Comparison of ENCODE assay signal across 22 mouse cellular contexts in the genomic region with DNA sequence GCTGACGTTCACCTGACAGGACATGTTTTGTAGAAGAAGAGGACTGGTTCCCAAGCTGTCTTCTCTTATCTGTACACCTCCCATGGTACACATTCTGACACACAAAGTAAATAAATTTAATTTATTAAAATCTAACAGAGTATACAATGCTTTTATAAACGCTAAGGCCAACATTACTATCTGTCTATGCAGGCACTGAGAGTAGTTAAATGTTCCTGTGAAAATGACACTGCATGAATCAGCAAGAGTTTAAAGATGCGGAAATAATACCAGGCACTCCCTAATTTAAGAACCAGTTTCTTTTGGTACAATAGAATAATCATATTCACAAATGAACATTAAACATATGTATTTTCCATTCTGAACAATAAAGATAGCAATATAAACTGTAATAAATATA.
DNase-seq lines count a peak whose midpoint lies in the region; ATAC-seq lines count a peak whose summit lies in the region.
"Had no signal": no experiment of that assay in that cellular context is flagged by ENCODE, and none has a peak within 500 bp of the region (broad histone marks: within the 10 kb centered on the region; RNA-seq: fewer than 3 reads in every experiment).

No protein-coding gene starts in this region.

- intact Hi-C loops in heart, postnatal 10 days (cut with DNase I) = no loop called here

- no peak overlapping the region for H3K4me3 ChIP-seq in liver, embryonic 13.5 days (replicated peaks)
- H3K4me3 ChIP-seq in liver, embryonic 11.5 days (ENCODE audit: low read depth, low read length) = no peak overlapping the region
- no peak overlapping the region for H3K4me3 ChIP-seq in liver, embryonic 15.5 days (replicated peaks)
- H3K4me3 ChIP-seq: embryonic facial prominence, embryonic 12.5 days; forebrain, embryonic 13.5 days; heart, adult 2 months; heart, embryonic 12.5 days; hindbrain, embryonic 12.5 days had no signal

- no peaks in the 10 kb centered on the region for H3K27me3 ChIP-seq in liver, embryonic 13.5 days
- H3K27me3 ChIP-seq in liver, embryonic 11.5 days (replicated peaks; ENCODE audit: control insufficient read depth, insufficient read depth, low read length) = no peaks in the 10 kb centered on the region
- H3K27me3 ChIP-seq in liver, embryonic 15.5 days = no peaks in the 10 kb centered on the region
- H3K27me3 ChIP-seq: CH12.LX; embryonic facial prominence, embryonic 12.5 days; forebrain, embryonic 13.5 days; heart, embryonic 12.5 days; hindbrain, embryonic 12.5 days had no signal

- peaks cover 20% of the 10 kb centered on the region for H3K36me3 ChIP-seq in liver, embryonic 13.5 days
- H3K36me3 ChIP-seq in liver, embryonic 11.5 days (ENCODE audit: control insufficient read depth, insufficient read depth, low read length) = no peaks in the 10 kb centered on the region; the same call in 1 of the 2 replicates
- H3K36me3 ChIP-seq in liver, embryonic 15.5 days (replicated peaks) = peaks cover 14% of the 10 kb centered on the region

- H3K9me3 ChIP-seq in liver, embryonic 13.5 days (replicated peaks) = no peaks in the 10 kb centered on the region
- no peaks in the 10 kb centered on the region for H3K9me3 ChIP-seq in liver, embryonic 11.5 days (ENCODE audit: control insufficient read depth, low read length)
- no peaks in the 10 kb centered on the region for H3K9me3 ChIP-seq in liver, embryonic 15.5 days (replicated peaks)
- H3K9me3 ChIP-seq: embryonic facial prominence, embryonic 12.5 days; forebrain, embryonic 13.5 days; heart, embryonic 12.5 days; hindbrain, embryonic 12.5 days had no signal

- H3K9ac ChIP-seq in liver, embryonic 13.5 days = no peak overlapping the region
- no peak overlapping the region for H3K9ac ChIP-seq in liver, embryonic 11.5 days (ENCODE audit: low read depth, low read length)
- H3K9ac ChIP-seq in liver, embryonic 15.5 days = no peak overlapping the region
- H3K9ac ChIP-seq: embryonic facial prominence, embryonic 12.5 days; forebrain, embryonic 13.5 days; forebrain, postnatal 0 days; heart, embryonic 12.5 days; hindbrain, embryonic 12.5 days had no signal

- H3K27ac ChIP-seq in liver, embryonic 13.5 days = peak overlapping the region; percentile 68
- no peak overlapping the region for H3K27ac ChIP-seq in liver, embryonic 11.5 days (ENCODE audit: low read depth, low read length)
- H3K27ac ChIP-seq in liver, embryonic 15.5 days (replicated peaks) = 0 out of 2 replicates have a peak overlapping the region, but pooled peaks have one; percentile 16
- H3K27ac ChIP-seq: embryonic facial prominence, embryonic 12.5 days; forebrain, embryonic 13.5 days; heart, adult 2 months; hindbrain, embryonic 12.5 days; hindbrain, postnatal 0 days had no signal

- no peak for DNase-seq in liver, embryonic 13.5 days
- DNase-seq in liver, embryonic 11.5 days (ENCODE audit: low spot score) = no peak
- peak; percentile 5 for DNase-seq in c-Kit-positive CD71-positive TER-119-positive erythroid progenitor cells, embryonic 14.5 days (ENCODE audit: low spot score)
- no peak for DNase-seq in cerebellum, postnatal 36 days
- no peak for DNase-seq in heart, postnatal 10 days
- no peak for DNase-seq in thymus, postnatal 14 days
- DNase-seq: adrenal gland, adult 2 months; adrenal gland, postnatal 25 days; cerebellum, adult 11 months; cerebellum, adult 8-10 months; cerebellum, postnatal 14 days; forebrain, postnatal 0 days; gastrocnemius, postnatal 14 days; heart, adult 2 months; heart, postnatal 4 days had no signal

- H3K4me2 ChIP-seq in liver, embryonic 13.5 days = no peak overlapping the region
- no peak overlapping the region for H3K4me2 ChIP-seq in liver, embryonic 11.5 days
- no peak overlapping the region for H3K4me2 ChIP-seq in liver, embryonic 15.5 days
- H3K4me2 ChIP-seq: embryonic facial prominence, embryonic 12.5 days; forebrain, embryonic 13.5 days; heart, embryonic 12.5 days; hindbrain, embryonic 12.5 days had no signal

- ATAC-seq in liver, embryonic 13.5 days (ENCODE audit: low read depth) = peak; percentile 61; the same call in 1 of the 2 replicates
- ATAC-seq in liver, embryonic 11.5 days (replicated peaks; ENCODE audit: low FRiP score) = no peak
- no peak; the same call in 1 of the 2 replicates for ATAC-seq in liver, embryonic 15.5 days (ENCODE audit: insufficient read depth)
- ATAC-seq: forebrain, embryonic 13.5 days; forebrain, postnatal 0 days; hindbrain, postnatal 0 days had no signal

- peaks cover 3% of the 10 kb centered on the region; the same call in 1 of the 2 replicates for H3K4me1 ChIP-seq in liver, embryonic 13.5 days (replicated peaks)
- H3K4me1 ChIP-seq in liver, embryonic 11.5 days (replicated peaks; ENCODE audit: control insufficient read depth, insufficient read depth, low read length) = no peaks in the 10 kb centered on the region
- H3K4me1 ChIP-seq in liver, embryonic 15.5 days (replicated peaks) = 0 out of 2 replicates have a peak, but pooled peaks cover 3% of the 10 kb centered on the region
- H3K4me1 ChIP-seq: embryonic facial prominence, embryonic 12.5 days; forebrain, embryonic 13.5 days; hindbrain, embryonic 12.5 days had no signal

- 50% methylated on average over 3 of the region's 3 CpGs for WGBS in liver, embryonic 13.5 days (ENCODE audit: insufficient replicate concordance)
- WGBS in liver, embryonic 11.5 days = 85% methylated on average over 3 of the region's 3 CpGs
- 63% methylated on average over 3 of the region's 3 CpGs for WGBS in liver, embryonic 15.5 days (ENCODE audit: insufficient replicate concordance)
